Mouse (Mus musculus) limb, embryonic 11.5 days (tissue): ENCODE data around the gene Clcnka. TPM values are rescaled to one million over a fixed set of nuclear protein-coding genes. Genes with fewer than 3 reads are reported as not detected.

Experiments used
- ATAC-seq: fragments of 200-750 bp; cut with Nextera tagmentation; 2 replicates; pipeline ENCODE4 v1.8.0; 2017; ENCODE audit warnings: low read depth; ENCODE audit not compliant: insufficient number of reproducible peaks, low FRiP score, low TSS enrichment
- DNase-seq: peaks from one replicate; pipeline ENCODE4 v3.0.0-alpha.2; 2015; ENCODE audit warnings: low spot score
- H3K27ac ChIP-seq: fragments of 300-500 bp; sonication (generic); replicated peaks from 2 replicates; pipeline ENCODE4 v1.5.1; 2014; ENCODE audit warnings: low read depth, mild to moderate bottlenecking, low read length
- H3K27me3 ChIP-seq: fragments of 300-500 bp; sonication (generic); 2 replicates; pipeline ENCODE4 v1.6.1; 2014; ENCODE audit warnings: mild to moderate bottlenecking, low read length, mixed read lengths; ENCODE audit not compliant: control insufficient read depth, insufficient read depth
- H3K36me3 ChIP-seq: fragments of 300-500 bp; sonication (generic); 2 replicates; pipeline ENCODE4 v1.6.1; 2014; ENCODE audit warnings: mild to moderate bottlenecking, low read length, moderate library complexity, mixed read lengths; ENCODE audit not compliant: control insufficient read depth, insufficient read depth
- H3K4me1 ChIP-seq: fragments of 300-500 bp; sonication (generic); 2 replicates; pipeline ENCODE4 v1.6.1; 2014; ENCODE audit warnings: low read length, mixed read lengths; ENCODE audit not compliant: control insufficient read depth, insufficient read depth
- H3K4me2 ChIP-seq: fragments of 300-500 bp; sonication (generic); 2 replicates; pipeline ENCODE4 v1.6.1; 2014; ENCODE audit warnings: low read depth, mild to moderate bottlenecking, moderate library complexity; ENCODE audit not compliant: severe bottlenecking
- H3K4me3 ChIP-seq: fragments of 300-500 bp; sonication (generic); 2 replicates; pipeline ENCODE4 v1.5.1; 2014; ENCODE audit warnings: low read depth, low read length
- H3K9ac ChIP-seq: fragments of 300-500 bp; sonication (generic); 2 replicates; pipeline ENCODE4 v1.6.1; 2014; ENCODE audit warnings: mild to moderate bottlenecking, low read length
- H3K9me3 ChIP-seq: fragments of 300-500 bp; sonication (generic); 2 replicates; pipeline ENCODE4 v1.6.1; 2016; ENCODE audit warnings: low read length; ENCODE audit not compliant: control insufficient read depth
- WGBS: fragments of 180-500 bp; shearing (Covaris S2); extraction: QIAGEN DNeasy Blood & Tissue Kit; methylation state at CpG from one replicate; pipeline ENCODE4 v1.1.7; 2014; 5-methylcytosine and 5-hydroxymethylcytosine counted together
- polyA plus RNA-seq: library from polyadenylated mRNA; unstranded; fragments of >200 nt; fragmentation: Nextera tagmentation; extraction: Ambion mirVana; gene quantifications from 2 replicates; pipeline ENCODE4 v1.2.1, GENCODE M21; 2014

Clcnka gene
- polyA plus RNA-seq, 1 experiment from 2014 or later: 0.21 TPM

GRCm38 (mm10) chr4:141433191-141433590, 34.7 kb upstream of the Clcnka start:
- Histone ChIP-seq H3K4me1 (no peaks in the 10 kb centered on the region), H3K27ac (no peak overlapping the region), H3K9me3 (no peaks in the 10 kb centered on the region), H3K4me3 (no peak overlapping the region), H3K9ac (no peak overlapping the region), H3K4me2 (no peak overlapping the region), H3K36me3 (no peaks in the 10 kb centered on the region), H3K27me3 (no peaks in the 10 kb centered on the region)
- no peak for ATAC-seq
- WGBS: 85% methylated on average over 18 of the region's 18 CpGs
- DNase-seq: no peak

GRCm38 (mm10) chr4:141432666-141433065, 34.1 kb upstream of the Clcnka start:
- Histone ChIP-seq H3K4me3 (no peak overlapping the region), H3K36me3 (no peaks in the 10 kb centered on the region), H3K27ac (no peak overlapping the region), H3K27me3 (no peaks in the 10 kb centered on the region), H3K4me1 (no peaks in the 10 kb centered on the region), H3K9me3 (no peaks in the 10 kb centered on the region), H3K9ac (no peak overlapping the region), H3K4me2 (no peak overlapping the region)
- 60% methylated on average over 14 of the region's 14 CpGs for WGBS
- ATAC-seq: no peak
- DNase-seq: no peak

GRCm38 (mm10) chr4:141430997-141431396, 32.5 kb upstream of the Clcnka start:
- H3K27ac ChIP-seq: no peak overlapping the region
- H3K4me3 ChIP-seq: no peak overlapping the region
- H3K9me3 ChIP-seq: no peaks in the 10 kb centered on the region
- ATAC-seq (no peak), DNase-seq (peak; percentile 78)
- 49% methylated on average over 9 of the region's 9 CpGs for WGBS
- no peak overlapping the region for H3K4me2 ChIP-seq
- no peaks in the 10 kb centered on the region; the same call in 1 of the 2 replicates for H3K27me3 ChIP-seq
- no peak overlapping the region for H3K9ac ChIP-seq
- H3K36me3 ChIP-seq: no peaks in the 10 kb centered on the region
- H3K4me1 ChIP-seq: no peaks in the 10 kb centered on the region

- ATAC-seq (no peak), DNase-seq (peak; percentile 56)
- Histone ChIP-seq H3K9ac (no peak overlapping the region), H3K9me3 (no peaks in the 10 kb centered on the region), H3K36me3 (no peaks in the 10 kb centered on the region), H3K4me2 (no peak overlapping the region), H3K27ac (no peak overlapping the region), H3K4me3 (no peak overlapping the region), H3K4me1 (peaks cover 5% of the 10 kb centered on the region), H3K27me3 (peaks cover 3% of the 10 kb centered on the region; the same call in 1 of the 2 replicates)
- 45% methylated on average over 9 of the region's 9 CpGs for WGBS
These were observed 31.3 kb upstream of the Clcnka start for GRCm38 (mm10) chr4:141429847-141430246.

- Histone ChIP-seq H3K27ac (no peak overlapping the region), H3K9ac (no peak overlapping the region), H3K36me3 (no peaks in the 10 kb centered on the region), H3K4me1 (peaks cover 5% of the 10 kb centered on the region), H3K9me3 (no peaks in the 10 kb centered on the region), H3K27me3 (peaks cover 3% of the 10 kb centered on the region; the same call in 1 of the 2 replicates), H3K4me2 (no peak overlapping the region), H3K4me3 (no peak overlapping the region)
- DNase-seq (no peak), ATAC-seq (no peak)
- WGBS: 81% methylated on average over 6 of the region's 6 CpGs
These were observed 30.9 kb upstream of the Clcnka start for GRCm38 (mm10) chr4:141429381-141429780.

GRCm38 (mm10) chr4:141427921-141428320, 29.4 kb upstream of the Clcnka start:
- Histone ChIP-seq H3K27me3 (peaks cover 3% of the 10 kb centered on the region; the same call in 1 of the 2 replicates), H3K4me3 (no peak overlapping the region), H3K9ac (no peak overlapping the region), H3K9me3 (no peaks in the 10 kb centered on the region), H3K4me1 (peaks cover 5% of the 10 kb centered on the region), H3K27ac (no peak overlapping the region), H3K36me3 (no peaks in the 10 kb centered on the region), H3K4me2 (no peak overlapping the region)
- ATAC-seq (no peak), DNase-seq (no peak)
- WGBS: 85% methylated on average over 13 of the region's 13 CpGs

GRCm38 (mm10) chr4:141426796-141427745, 28.5 kb upstream of the Clcnka start:
- Histone ChIP-seq H3K4me2 (no peak overlapping the region), H3K27ac (no peak overlapping the region), H3K9ac (no peak overlapping the region), H3K27me3 (peaks cover 3% of the 10 kb centered on the region; the same call in 1 of the 2 replicates), H3K36me3 (no peaks in the 10 kb centered on the region), H3K4me3 (no peak overlapping the region), H3K4me1 (peaks cover 5% of the 10 kb centered on the region), H3K9me3 (no peaks in the 10 kb centered on the region)
- no peak for DNase-seq
- 73% methylated on average over 10 of the region's 10 CpGs for WGBS
- ATAC-seq: no peak

GRCm38 (mm10) chr4:141425484-141426479, 27.3 kb upstream of the Clcnka start:
- Histone ChIP-seq H3K9ac (no peak overlapping the region), H3K4me3 (peak overlapping the region; percentile 37), H3K27ac (no peak overlapping the region), H3K9me3 (no peaks in the 10 kb centered on the region), H3K4me2 (peak overlapping the region; percentile 83), H3K4me1 (peaks cover 5% of the 10 kb centered on the region), H3K36me3 (no peaks in the 10 kb centered on the region), H3K27me3 (peaks cover 3% of the 10 kb centered on the region; the same call in 1 of the 2 replicates)
- DNase-seq (peak; percentile 58), ATAC-seq (peak; percentile 71)
- WGBS: 3% methylated on average over 36 of the region's 36 CpGs
